ENCODE assay signal across 9 mouse cellular contexts in the genomic region with DNA sequence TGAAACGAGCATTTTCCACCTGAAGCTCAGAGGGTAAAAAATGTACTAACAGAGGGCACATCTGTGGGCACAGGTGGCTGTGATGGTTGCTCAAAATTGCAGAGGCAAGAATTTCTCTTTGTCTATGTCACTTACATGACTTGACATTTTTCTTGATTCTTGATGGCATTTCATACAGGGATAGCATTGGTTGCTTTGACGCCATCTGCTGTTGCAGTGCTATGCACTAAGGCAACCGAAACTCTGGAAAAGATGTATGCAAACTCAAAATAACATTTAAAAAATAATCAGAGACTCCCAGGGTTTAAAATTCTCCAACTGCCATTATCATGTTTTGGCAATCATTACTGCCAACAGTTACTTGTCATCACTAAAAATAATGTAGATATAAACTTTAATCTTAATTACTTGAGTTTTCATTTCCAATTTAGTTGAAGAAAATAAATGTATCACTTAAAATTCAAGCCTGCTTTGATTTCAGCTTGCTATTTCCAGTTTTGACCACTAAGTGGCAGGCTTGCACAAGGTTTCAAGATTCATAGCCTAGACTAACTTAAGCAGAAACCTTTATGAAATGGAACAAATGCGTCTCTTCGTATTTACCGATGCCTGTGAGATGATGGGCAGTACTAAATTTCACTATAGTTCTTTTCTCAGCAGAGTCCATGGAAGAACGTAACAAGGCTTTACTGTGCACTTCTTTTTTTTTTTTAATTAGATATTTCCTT.
DNase-seq lines count a peak whose midpoint lies in the region; ATAC-seq lines count a peak whose summit lies in the region.
"Had no signal": no experiment of that assay in that cellular context is flagged by ENCODE, and none has a peak within 500 bp of the region (broad histone marks: within the 10 kb centered on the region; RNA-seq: fewer than 3 reads in every experiment).

No protein-coding gene starts in this region.

- WGBS in kidney, embryonic 14.5 days = 27% methylated on average over 7 of the region's 7 CpGs

- no peak overlapping the region for H3K27ac ChIP-seq in kidney, embryonic 14.5 days (ENCODE audit: low read depth, low read length)

- no peaks in the 10 kb centered on the region for H3K4me1 ChIP-seq in kidney, embryonic 14.5 days (ENCODE audit: control insufficient read depth, insufficient read depth, low read length)
- H3K4me1 ChIP-seq: megakaryocyte, embryonic 14.5 days had no signal

- H3K9me3 ChIP-seq in kidney, embryonic 14.5 days (ENCODE audit: control insufficient read depth, low read length) = no peaks in the 10 kb centered on the region
- H3K9me3 ChIP-seq: megakaryocyte, embryonic 14.5 days had no signal

- no peaks in the 10 kb centered on the region for H3K27me3 ChIP-seq in kidney, embryonic 14.5 days (ENCODE audit: control insufficient read depth, insufficient read depth, low read length)
- H3K27me3 ChIP-seq: megakaryocyte, embryonic 14.5 days had no signal

- no peak overlapping the region for H3K9ac ChIP-seq in kidney, embryonic 14.5 days (ENCODE audit: low read depth, low read length)

- H3K4me3 ChIP-seq in kidney, embryonic 14.5 days (ENCODE audit: low read length) = no peak overlapping the region
- H3K4me3 ChIP-seq: megakaryocyte, embryonic 14.5 days had no signal

- peak; percentile 2 for DNase-seq in kidney, adult 11 months
- DNase-seq in MEL-GATA-1-ER (ENCODE audit: extremely low read depth, low read depth) = peak; percentile 10
- peak; percentile 62 for DNase-seq in cerebellum, adult 9-10 months
- DNase-seq in left cerebral cortex, adult 9 months (ENCODE audit: low spot score in 2 of 2) = peak; percentile 19 to 80
- peak; percentile 18 for DNase-seq in retina, adult 2 months (ENCODE audit: low read depth, low spot score)
- DNase-seq in gastrocnemius, adult 8-10 months (ENCODE audit: low spot score in 2 of 2) = no peak

- ATAC-seq in kidney, embryonic 14.5 days (ENCODE audit: low FRiP score, low TSS enrichment) = no peak
- peak; percentile 70 for ATAC-seq in granulocyte monocyte progenitor cell, adult 5-6 weeks (replicated peaks; ENCODE audit: poor library complexity, severe bottlenecking)

- H3K4me2 ChIP-seq in kidney, embryonic 14.5 days (replicated peaks; ENCODE audit: low read depth, low read length) = no peak overlapping the region

- no peaks in the 10 kb centered on the region for H3K36me3 ChIP-seq in kidney, embryonic 14.5 days (ENCODE audit: control insufficient read depth, insufficient read depth, low read length)

Comparison
In these comparisons a context has a peak if more than half of its experiments do, and no peak if none do; other contexts are left out.
1. DNase-seq: peak in kidney, adult 11 months (single experiment), MEL-GATA-1-ER (single experiment), cerebellum, adult 9-10 months (single experiment), left cerebral cortex, adult 9 months (2 of 2) and retina, adult 2 months (single experiment); none in gastrocnemius, adult 8-10 months (0 of 2).